Mouse (Mus musculus): Measurements from ENCODE around the gene Gli2. TPM values are rescaled to one million over a fixed set of nuclear protein-coding genes. Genes with fewer than 3 reads are reported as not detected.

The Gli2 gene
- polyA plus RNA-seq, 1 experiment from 2014 or later, result 11.4 TPM

- Histone ChIP-seq H3K9me3 (no peaks in the 10 kb centered on the region), H3K4me2 (peak overlapping the region; percentile 83), H3K9ac (peak overlapping the region; percentile 79), H3K4me3 (replicated peaks) (no peak overlapping the region), H3K27me3 (peaks cover 42% of the 10 kb centered on the region), H3K27ac (peak overlapping the region; percentile 98), H3K4me1 (peaks cover 80% of the 10 kb centered on the region), H3K36me3 (replicated peaks) (no peaks in the 10 kb centered on the region)
- under 1% methylated on average over 11 of the region's 11 CpGs for WGBS
- ATAC-seq (ENCODE audit: low FRiP score), result no peak
These were observed 4.4 kb downstream of the Gli2 start for GRCm38 (mm10) chr1:119048988-119049387.

GRCm38 (mm10) chr1:119048547-119048946, 4.9 kb downstream of the Gli2 start:
- Histone ChIP-seq H3K9ac (peak overlapping the region; percentile 79), H3K27ac (peak overlapping the region; percentile 98), H3K4me3 (replicated peaks) (peak overlapping the region; percentile 52), H3K4me2 (peak overlapping the region; percentile 83), H3K36me3 (replicated peaks) (no peaks in the 10 kb centered on the region), H3K9me3 (no peaks in the 10 kb centered on the region), H3K4me1 (peaks cover 76% of the 10 kb centered on the region), H3K27me3 (peaks cover 46% of the 10 kb centered on the region)
- 0% methylated on average over 6 of the region's 6 CpGs for WGBS
- peak; percentile 7; the same call in 1 of the 2 replicates for ATAC-seq (ENCODE audit: low FRiP score)

- H3K9me3 ChIP-seq, result no peaks in the 10 kb centered on the region
- H3K27me3 ChIP-seq, result peaks cover 46% of the 10 kb centered on the region
- peak overlapping the region; percentile 98 for H3K27ac ChIP-seq
- no peaks in the 10 kb centered on the region for H3K36me3 ChIP-seq (replicated peaks)
- WGBS, result 2% methylated on average over 56 of the region's 61 CpGs
- peaks cover 71% of the 10 kb centered on the region for H3K4me1 ChIP-seq
- H3K4me3 ChIP-seq (replicated peaks), result peak overlapping the region; percentile 52
- peak overlapping the region; percentile 83 for H3K4me2 ChIP-seq
- H3K9ac ChIP-seq, result peak overlapping the region; percentile 79
- peak; percentile 70 for ATAC-seq (ENCODE audit: low FRiP score)
These were observed 5.7 kb downstream of the Gli2 start for GRCm38 (mm10) chr1:119047462-119048371.

GRCm38 (mm10) chr1:119038436-119038835, 15.0 kb downstream of the Gli2 start:
- Histone ChIP-seq H3K9me3 (no peaks in the 10 kb centered on the region), H3K4me3 (replicated peaks) (no peak overlapping the region), H3K9ac (no peak overlapping the region), H3K27me3 (peaks cover 10% of the 10 kb centered on the region; the same call in 1 of the 2 replicates), H3K4me2 (no peak overlapping the region), H3K4me1 (peaks cover 28% of the 10 kb centered on the region), H3K36me3 (replicated peaks) (peaks cover 20% of the 10 kb centered on the region; the same call in 1 of the 2 replicates), H3K27ac (no peak overlapping the region)
- 97% methylated on average over 1 of the region's 1 CpGs for WGBS
- ATAC-seq (ENCODE audit: low FRiP score), result no peak

- 45% methylated on average over 8 of the region's 8 CpGs for whole genome bisulfite sequencing
- H3K27ac ChIP-seq, result 0 out of 2 replicates have a peak overlapping the region, but pooled peaks have one; percentile 8
- no peaks in the 10 kb centered on the region for H3K9me3 ChIP-seq
These were observed 17.5 kb downstream of the Gli2 start for GRCm38 (mm10) chr1:119035931-119036330.

GRCm38 (mm10) chr1:119035301-119035700, 18.1 kb downstream of the Gli2 start:
- no peak for ATAC-seq (ENCODE audit: low FRiP score)
- no peak overlapping the region for H3K4me2 ChIP-seq
- H3K9me3 ChIP-seq, result no peaks in the 10 kb centered on the region
- no peak overlapping the region for H3K4me3 ChIP-seq (replicated peaks)
- 70% methylated on average over 9 of the region's 9 CpGs for WGBS
- peaks cover 40% of the 10 kb centered on the region for H3K4me1 ChIP-seq
- 0 out of 2 replicates have a peak overlapping the region, but pooled peaks have one; percentile 8 for H3K27ac ChIP-seq
- H3K9ac ChIP-seq, result no peak overlapping the region
- peaks cover 7% of the 10 kb centered on the region; the same call in 1 of the 2 replicates for H3K27me3 ChIP-seq
- peaks cover 17% of the 10 kb centered on the region; the same call in 1 of the 2 replicates for H3K36me3 ChIP-seq (replicated peaks)

More at GRCm38 (mm10) chr1:119035931-119036330, 17.5 kb downstream of the Gli2 start:
- H3K4me2 ChIP-seq, result no peak overlapping the region
- peaks cover 40% of the 10 kb centered on the region for H3K4me1 ChIP-seq
- ATAC-seq (ENCODE audit: low FRiP score), result no peak
- no peak overlapping the region for H3K9ac ChIP-seq
- H3K27me3 ChIP-seq, result peaks cover 7% of the 10 kb centered on the region; the same call in 1 of the 2 replicates
- peaks cover 20% of the 10 kb centered on the region; the same call in 1 of the 2 replicates for H3K36me3 ChIP-seq (replicated peaks)
- no peak overlapping the region for H3K4me3 ChIP-seq (replicated peaks)

- WGBS, result 21% methylated on average over 13 of the region's 13 CpGs
- ATAC-seq (ENCODE audit: low FRiP score), result no peak
- peak overlapping the region; percentile 25 for H3K4me2 ChIP-seq
- H3K27ac ChIP-seq, result peak overlapping the region; percentile 93
- H3K36me3 ChIP-seq (replicated peaks), result 0 out of 2 replicates have a peak, but pooled peaks cover 8% of the 10 kb centered on the region
- peaks cover 7% of the 10 kb centered on the region; the same call in 1 of the 2 replicates for H3K27me3 ChIP-seq
- peak overlapping the region; percentile 9; the same call in 1 of the 2 replicates for H3K9ac ChIP-seq
- H3K4me3 ChIP-seq (replicated peaks), result no peak overlapping the region
- no peaks in the 10 kb centered on the region for H3K9me3 ChIP-seq
- H3K4me1 ChIP-seq, result peaks cover 43% of the 10 kb centered on the region
These were observed 19.2 kb downstream of the Gli2 start for GRCm38 (mm10) chr1:119034163-119034705.

- Histone ChIP-seq H3K9ac (peak overlapping the region; percentile 9), H3K4me3 (replicated peaks) (no peak overlapping the region), H3K27ac (peak overlapping the region; percentile 93), H3K4me1 (peaks cover 45% of the 10 kb centered on the region), H3K36me3 (replicated peaks) (0 out of 2 replicates have a peak, but pooled peaks cover 6% of the 10 kb centered on the region), H3K27me3 (peaks cover 7% of the 10 kb centered on the region; the same call in 1 of the 2 replicates), H3K9me3 (no peaks in the 10 kb centered on the region), H3K4me2 (peak overlapping the region; percentile 25)
- WGBS, result 47% methylated on average over 3 of the region's 3 CpGs
- ATAC-seq (ENCODE audit: low FRiP score), result peak; percentile 82
These were observed 19.8 kb downstream of the Gli2 start for GRCm38 (mm10) chr1:119033450-119034162.

GRCm38 (mm10) chr1:119031185-119031584, 22.2 kb downstream of the Gli2 start:
- ATAC-seq (ENCODE audit: low FRiP score), result no peak
- 0 out of 2 replicates have a peak, but pooled peaks cover under 1% of the 10 kb centered on the region for H3K36me3 ChIP-seq (replicated peaks)

GRCm38 (mm10) chr1:119025647-119026358, 27.6 kb downstream of the Gli2 start:
- WGBS, result 66% methylated on average over 8 of the region's 8 CpGs

More at GRCm38 (mm10) chr1:119031185-119031584, 22.2 kb downstream of the Gli2 start:
- no peaks in the 10 kb centered on the region; the same call in 1 of the 2 replicates for H3K27me3 ChIP-seq
- 87% methylated on average over 4 of the region's 6 CpGs for WGBS
- H3K9me3 ChIP-seq, result no peaks in the 10 kb centered on the region
- no peak overlapping the region for H3K27ac ChIP-seq
- H3K4me1 ChIP-seq, result peaks cover 51% of the 10 kb centered on the region
- no peak overlapping the region for H3K4me3 ChIP-seq (replicated peaks)
- no peak overlapping the region for H3K9ac ChIP-seq
- no peak overlapping the region for H3K4me2 ChIP-seq

GRCm38 (mm10) chr1:119022311-119022710, 31.1 kb downstream of the Gli2 start:
- 0 out of 2 replicates have a peak, but pooled peaks cover 2% of the 10 kb centered on the region for H3K36me3 ChIP-seq (replicated peaks)
- no peaks in the 10 kb centered on the region for H3K9me3 ChIP-seq
- no peak overlapping the region for H3K4me3 ChIP-seq (replicated peaks)
- 93% methylated on average over 1 of the region's 1 CpGs for WGBS
- H3K4me2 ChIP-seq, result no peak overlapping the region
- no peak for ATAC-seq (ENCODE audit: low FRiP score)
- H3K4me1 ChIP-seq, result peaks cover 12% of the 10 kb centered on the region
- no peak overlapping the region for H3K9ac ChIP-seq
- H3K27me3 ChIP-seq, result no peaks in the 10 kb centered on the region
- no peak overlapping the region for H3K27ac ChIP-seq

More at GRCm38 (mm10) chr1:119025647-119026358, 27.6 kb downstream of the Gli2 start:
- H3K4me1 ChIP-seq, result peaks cover 17% of the 10 kb centered on the region
- H3K27ac ChIP-seq, result peak overlapping the region; percentile 11; the same call in 1 of the 2 replicates
- H3K4me3 ChIP-seq (replicated peaks), result no peak overlapping the region
- no peak overlapping the region for H3K4me2 ChIP-seq
- H3K9ac ChIP-seq, result no peak overlapping the region
- ATAC-seq (ENCODE audit: low FRiP score), result peak; percentile 19; the same call in 1 of the 2 replicates
- H3K27me3 ChIP-seq, result no peaks in the 10 kb centered on the region
- no peaks in the 10 kb centered on the region for H3K9me3 ChIP-seq
- H3K36me3 ChIP-seq (replicated peaks), result 0 out of 2 replicates have a peak, but pooled peaks cover 2% of the 10 kb centered on the region

All from forebrain, embryonic 12.5 days (tissue).